In the genomic region with DNA sequence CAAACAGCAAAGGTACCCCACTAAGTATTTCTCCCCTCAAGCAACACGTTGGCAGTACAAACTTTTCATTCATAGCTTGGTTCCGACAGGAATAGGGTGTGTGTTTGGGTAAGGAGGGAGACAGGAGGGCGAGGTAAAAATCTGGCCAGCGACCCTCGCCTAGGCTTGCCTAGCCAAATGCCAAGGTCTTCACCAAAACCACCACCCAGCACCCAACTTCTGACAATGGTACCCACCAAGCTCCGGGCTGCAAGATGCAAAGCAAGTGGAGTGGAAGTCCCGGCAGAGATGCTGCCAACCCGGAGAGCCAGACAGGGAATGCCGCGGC, we compare ENCODE assay signal across 8 mouse cellular contexts. TPM values are rescaled to one million over a fixed set of nuclear protein-coding genes. Genes with fewer than 3 reads are reported as not detected.
DNase-seq lines count a peak whose midpoint lies in the region; ATAC-seq and TF ChIP-seq lines count a peak whose summit lies in the region.

No protein-coding gene starts in this region.

- peak overlapping the region; percentile 63 for H3ac ChIP-seq in C2C12 (ENCODE audit: control insufficient read depth, insufficient read length, low read depth)

- H3K36me3 ChIP-seq in C2C12 (ENCODE audit: control insufficient read depth, insufficient read depth) = no peaks in the 10 kb centered on the region
- no peaks in the 10 kb centered on the region for H3K36me3 ChIP-seq in forebrain, embryonic 14.5 days (ENCODE audit: control insufficient read depth, insufficient read depth, low read length)
- H3K36me3 ChIP-seq in liver, embryonic 13.5 days = no peaks in the 10 kb centered on the region

- peak overlapping the region; percentile 83 for H3K4me2 ChIP-seq in forebrain, embryonic 14.5 days (ENCODE audit: low read length)
- peak overlapping the region; percentile 66 for H3K4me2 ChIP-seq in liver, embryonic 13.5 days

- WGBS in forebrain, embryonic 14.5 days = 3% methylated on average over 10 of the region's 10 CpGs
- WGBS in liver, embryonic 13.5 days (ENCODE audit: insufficient replicate concordance) = 2% methylated on average over 10 of the region's 10 CpGs

- no peaks in the 10 kb centered on the region for H3K4me1 ChIP-seq in forebrain, embryonic 14.5 days (ENCODE audit: control insufficient read depth, insufficient read depth, low read length)
- H3K4me1 ChIP-seq in liver, embryonic 13.5 days (replicated peaks) = no peaks in the 10 kb centered on the region; the same call in 1 of the 2 replicates

- peak; percentile 77 for DNase-seq in heart, adult 11 months
- DNase-seq in heart, postnatal 25 days (ENCODE audit: low spot score) = no peak
- DNase-seq in forebrain, embryonic 14.5 days (ENCODE audit: low spot score) = no peak
- DNase-seq in liver, embryonic 13.5 days = no peak
- no peak for DNase-seq in left cerebral cortex, postnatal 4 days
- DNase-seq in urinary bladder, postnatal 10 days (ENCODE audit: low spot score) = no peak
- DNase-seq in cerebellum, adult 9-11 months = no peak

- no peaks in the 10 kb centered on the region for H3K9me3 ChIP-seq in forebrain, embryonic 14.5 days (replicated peaks; ENCODE audit: control insufficient read depth, low read length)
- no peaks in the 10 kb centered on the region for H3K9me3 ChIP-seq in liver, embryonic 13.5 days (replicated peaks)

- peak overlapping the region; percentile 73 for H3K9ac ChIP-seq in forebrain, embryonic 14.5 days (ENCODE audit: low read length)
- no peak overlapping the region; the same call in 1 of the 2 replicates for H3K9ac ChIP-seq in liver, embryonic 13.5 days

- H3K27me3 ChIP-seq in C2C12 (ENCODE audit: control insufficient read depth, insufficient read depth, insufficient read length) = peaks cover 11% of the 10 kb centered on the region
- H3K27me3 ChIP-seq in forebrain, embryonic 14.5 days (replicated peaks; ENCODE audit: control insufficient read depth, insufficient read depth, low read length) = peaks cover 12% of the 10 kb centered on the region
- H3K27me3 ChIP-seq in liver, embryonic 13.5 days = peaks cover 37% of the 10 kb centered on the region

- ATAC-seq in forebrain, embryonic 14.5 days = no peak; the same call in 1 of the 2 replicates
- no peak for ATAC-seq in liver, embryonic 13.5 days (ENCODE audit: low read depth)

- H3K4me3 ChIP-seq in C2C12 (ENCODE audit: insufficient read depth, poor library complexity, severe bottlenecking) = no peak overlapping the region
- H3K4me3 ChIP-seq in forebrain, embryonic 14.5 days (ENCODE audit: low read depth, low read length) = peak overlapping the region; percentile 70
- peak overlapping the region; percentile 56 for H3K4me3 ChIP-seq in liver, embryonic 13.5 days (replicated peaks)

- no peaks in the 10 kb centered on the region for H3K79me2 ChIP-seq in C2C12 (ENCODE audit: control insufficient read depth, insufficient read depth)

- H3K27ac ChIP-seq in forebrain, embryonic 14.5 days (ENCODE audit: low read depth, low read length) = 0 out of 2 replicates have a peak overlapping the region, but pooled peaks have one; percentile 33
- H3K27ac ChIP-seq in liver, embryonic 13.5 days = no peak overlapping the region

- intact Hi-C loops in heart, postnatal 25 days (cut with DNase I) = loop anchor here (10.0 kb wide), 3 partner anchors 212 to 278 kb away; no protein-coding TSS in a partner anchor
- intact Hi-C loops in left cerebral cortex, postnatal 4 days (cut with DNase I) = loop anchor here (2.0 to 10.0 kb wide), 3 partner anchors 108 to 240 kb away; no protein-coding TSS in a partner anchor

- no peak for TF ChIP-seq CTCF in C2C12 (IDR thresholded peaks at IDR 0.05; ENCODE audit: control insufficient read depth, insufficient read depth, insufficient read length)

- no peaks in the 10 kb centered on the region for H3K79me3 ChIP-seq in C2C12 (ENCODE audit: low read depth)

TF ChIP-seq in C2C12, 6 proteins besides CTCF, POLR2A, EP300 and RAD21:
- TF ChIP-seq USF1 (IDR thresholded peaks at IDR 0.05; ENCODE audit: low read depth) (no peak), MYOD1 (IDR thresholded peaks at IDR 0.05; ENCODE audit: control insufficient read depth, insufficient read length, low read depth) (no peak), MAX (IDR thresholded peaks at IDR 0.05) (no peak), FOSL1 (IDR thresholded peaks at IDR 0.05; ENCODE audit: insufficient read depth, low read length, poor library complexity, severe bottlenecking) (no peak), CEBPB (IDR thresholded peaks at IDR 0.05; ENCODE audit: low read depth) (no peak), MYOG (IDR thresholded peaks at IDR 0.05; ENCODE audit: control insufficient read depth, extremely low read depth, insufficient read length) (no peak)
TF ChIP-seq in C2C12: peak in this region for 0.

RNA-seq across cellular contexts. Expression of a gene that starts 10.6 kb away (rescaled TPM):
- total RNA-seq in heart, postnatal 25 days (2021) = 10 to 100 TPM; 20.5 to 26.8 TPM
- polyA plus RNA-seq in C2C12 (2012; fragmentation: generic; extraction: Trizol) = 0.06 TPM
- polyA plus RNA-seq in forebrain, embryonic 14.5 days (2014; fragmentation: Nextera tagmentation; extraction: Ambion mirVana) = 9.6 and 14.3 TPM in 2 replicates
- polyA plus RNA-seq in liver, embryonic 13.5 days (2015; fragmentation: Nextera tagmentation; extraction: Ambion mirVana) = 1.2 and 1.3 TPM in 2 replicates
- 10 to 100 TPM; 46.3 to 47.5 TPM for total RNA-seq in left cerebral cortex, postnatal 4 days (2021)
